Mouse (Mus musculus) heart, embryonic 11.5 days (tissue): ENCODE results near the gene Elmsan1. TPM values are rescaled to one million over a fixed set of nuclear protein-coding genes. Genes with fewer than 3 reads are reported as not detected.

ENCODE experiments used
- ATAC-seq: fragments of 200-750 bp; cut with Nextera tagmentation; replicated peaks from 2 replicates; pipeline ENCODE4 v1.8.0; 2017; ENCODE audit warnings: moderate library complexity; ENCODE audit not compliant: insufficient number of reproducible peaks, low FRiP score, low TSS enrichment
- H3K27ac ChIP-seq: fragments of 300-500 bp; sonication (generic); 2 replicates; pipeline ENCODE4 v1.5.1; 2014; ENCODE audit warnings: mild to moderate bottlenecking, low read depth, low read length
- H3K27me3 ChIP-seq: fragments of 300-500 bp; sonication (generic); 2 replicates; pipeline ENCODE4 v1.6.1; 2014; ENCODE audit warnings: mild to moderate bottlenecking, low read length, mixed read lengths; ENCODE audit not compliant: control insufficient read depth, insufficient read depth
- H3K36me3 ChIP-seq: fragments of 300-500 bp; sonication (generic); 2 replicates; pipeline ENCODE4 v1.6.1; 2014; ENCODE audit warnings: mild to moderate bottlenecking, low read length, moderate library complexity, mixed read lengths; ENCODE audit not compliant: control insufficient read depth, insufficient read depth
- H3K4me1 ChIP-seq: fragments of 300-500 bp; sonication (generic); 2 replicates; pipeline ENCODE4 v1.6.1; 2014; ENCODE audit warnings: low read length; ENCODE audit not compliant: control insufficient read depth, insufficient read depth
- H3K4me2 ChIP-seq: fragments of 300-500 bp; sonication (generic); 2 replicates; pipeline ENCODE4 v1.6.1; 2014; ENCODE audit warnings: mild to moderate bottlenecking, moderate library complexity
- H3K4me3 ChIP-seq: fragments of 300-500 bp; sonication (generic); 2 replicates; pipeline ENCODE4 v1.5.1; 2014; ENCODE audit warnings: low read depth, low read length
- H3K9ac ChIP-seq: fragments of 300-500 bp; sonication (generic); 2 replicates; pipeline ENCODE4 v1.6.1; 2014; ENCODE audit warnings: mild to moderate bottlenecking, low read depth, low read length, moderate library complexity
- H3K9me3 ChIP-seq: fragments of 300-500 bp; sonication (generic); replicated peaks from 2 replicates; pipeline ENCODE4 v1.6.1; 2016; ENCODE audit warnings: low read length; ENCODE audit not compliant: control insufficient read depth
- WGBS: fragments of 180-500 bp; shearing (Covaris S2); extraction: QIAGEN DNeasy Blood & Tissue Kit; methylation state at CpG from one replicate; pipeline ENCODE4 v1.1.7; 2014; ENCODE audit not compliant: insufficient replicate concordance; 5-methylcytosine and 5-hydroxymethylcytosine counted together
- polyA plus RNA-seq: library from polyadenylated mRNA; unstranded; fragments of >200 nt; fragmentation: Nextera tagmentation; extraction: Ambion mirVana; gene quantifications from 2 replicates; pipeline ENCODE4 v1.2.1, GENCODE M21; 2014

Gene Elmsan1
- polyA plus RNA-seq, 1 experiment from 2014 or later, result 7.1 TPM

GRCm38 (mm10) chr12:84176886-84177765 lies 41.6 kb downstream of the Elmsan1 start:
- no peak overlapping the region for H3K4me3 ChIP-seq
- no peak overlapping the region for H3K9ac ChIP-seq
- peaks cover 79% of the 10 kb centered on the region for H3K4me1 ChIP-seq
- no peak for ATAC-seq
- peak overlapping the region; percentile 92 for H3K27ac ChIP-seq
- H3K9me3 ChIP-seq, result no peaks in the 10 kb centered on the region
- peaks cover 9% of the 10 kb centered on the region; the same call in 1 of the 2 replicates for H3K36me3 ChIP-seq
- no peaks in the 10 kb centered on the region for H3K27me3 ChIP-seq
- peak overlapping the region; percentile 72 for H3K4me2 ChIP-seq
- WGBS, result 37% methylated on average over 6 of the region's 6 CpGs

GRCm38 (mm10) chr12:84176126-84176769 lies 42.4 kb downstream of the Elmsan1 start:
- H3K9me3 ChIP-seq, result no peaks in the 10 kb centered on the region
- peaks cover 70% of the 10 kb centered on the region for H3K4me1 ChIP-seq
- no peak for ATAC-seq
- peak overlapping the region; percentile 35 for H3K4me3 ChIP-seq
- peak overlapping the region; percentile 92 for H3K27ac ChIP-seq
- H3K36me3 ChIP-seq, result peaks cover 9% of the 10 kb centered on the region; the same call in 1 of the 2 replicates
- H3K4me2 ChIP-seq, result peak overlapping the region; percentile 72
- H3K9ac ChIP-seq, result peak overlapping the region; percentile 76
- WGBS, result 9% methylated on average over 13 of the region's 13 CpGs
- H3K27me3 ChIP-seq, result no peaks in the 10 kb centered on the region

- Histone ChIP-seq H3K4me2 (peak overlapping the region; percentile 72), H3K27me3 (no peaks in the 10 kb centered on the region), H3K36me3 (peaks cover 9% of the 10 kb centered on the region; the same call in 1 of the 2 replicates), H3K4me1 (peaks cover 65% of the 10 kb centered on the region), H3K9ac (peak overlapping the region; percentile 76), H3K27ac (peak overlapping the region; percentile 92), H3K4me3 (peak overlapping the region; percentile 35), H3K9me3 (no peaks in the 10 kb centered on the region)
- WGBS, result under 1% methylated on average over 20 of the region's 20 CpGs
- peak; percentile 83 for ATAC-seq
These were observed 43.0 kb downstream of the Elmsan1 start for GRCm38 (mm10) chr12:84175659-84176061.

GRCm38 (mm10) chr12:84174871-84175270 lies 43.8 kb downstream of the Elmsan1 start:
- 71% methylated on average over 6 of the region's 6 CpGs for WGBS
- Histone ChIP-seq H3K4me3 (no peak overlapping the region; the same call in 1 of the 2 replicates), H3K27ac (peak overlapping the region; percentile 92), H3K4me1 (peaks cover 57% of the 10 kb centered on the region), H3K27me3 (no peaks in the 10 kb centered on the region), H3K36me3 (peaks cover 9% of the 10 kb centered on the region; the same call in 1 of the 2 replicates), H3K4me2 (peak overlapping the region; percentile 72), H3K9ac (peak overlapping the region; percentile 76; the same call in 1 of the 2 replicates), H3K9me3 (no peaks in the 10 kb centered on the region)
- ATAC-seq, result no peak

GRCm38 (mm10) chr12:84174190-84174811 lies 44.4 kb downstream of the Elmsan1 start:
- H3K27me3 ChIP-seq, result no peaks in the 10 kb centered on the region
- peak overlapping the region; percentile 92 for H3K27ac ChIP-seq
- WGBS, result 67% methylated on average over 9 of the region's 9 CpGs
- H3K4me1 ChIP-seq, result peaks cover 56% of the 10 kb centered on the region
- H3K4me3 ChIP-seq, result no peak overlapping the region
- ATAC-seq, result no peak
- H3K9ac ChIP-seq, result peak overlapping the region; percentile 17; the same call in 1 of the 2 replicates
- no peaks in the 10 kb centered on the region for H3K9me3 ChIP-seq
- peaks cover 9% of the 10 kb centered on the region; the same call in 1 of the 2 replicates for H3K36me3 ChIP-seq
- no peak overlapping the region for H3K4me2 ChIP-seq

GRCm38 (mm10) chr12:84173309-84173915 lies 45.3 kb downstream of the Elmsan1 start:
- Histone ChIP-seq H3K9me3 (no peaks in the 10 kb centered on the region), H3K27ac (no peak overlapping the region), H3K36me3 (peaks cover 9% of the 10 kb centered on the region; the same call in 1 of the 2 replicates), H3K4me3 (no peak overlapping the region), H3K4me1 (peaks cover 47% of the 10 kb centered on the region), H3K4me2 (no peak overlapping the region), H3K27me3 (no peaks in the 10 kb centered on the region), H3K9ac (no peak overlapping the region)
- 90% methylated on average over 13 of the region's 13 CpGs for WGBS
- ATAC-seq, result no peak

- no peak overlapping the region for H3K4me2 ChIP-seq
- peaks cover 9% of the 10 kb centered on the region; the same call in 1 of the 2 replicates for H3K36me3 ChIP-seq
- ATAC-seq, result no peak
- no peak overlapping the region for H3K9ac ChIP-seq
- peaks cover 41% of the 10 kb centered on the region for H3K4me1 ChIP-seq
- no peaks in the 10 kb centered on the region for H3K9me3 ChIP-seq
- no peak overlapping the region for H3K4me3 ChIP-seq
- no peaks in the 10 kb centered on the region for H3K27me3 ChIP-seq
- 90% methylated on average over 17 of the region's 17 CpGs for WGBS
- H3K27ac ChIP-seq, result no peak overlapping the region
These were observed 45.8 kb downstream of the Elmsan1 start for GRCm38 (mm10) chr12:84172862-84173261.

- Histone ChIP-seq H3K4me1 (peaks cover 35% of the 10 kb centered on the region), H3K9me3 (no peaks in the 10 kb centered on the region), H3K4me3 (no peak overlapping the region), H3K4me2 (no peak overlapping the region), H3K27ac (no peak overlapping the region), H3K27me3 (no peaks in the 10 kb centered on the region), H3K36me3 (peaks cover 9% of the 10 kb centered on the region; the same call in 1 of the 2 replicates), H3K9ac (no peak overlapping the region)
- WGBS, result 84% methylated on average over 3 of the region's 3 CpGs
- no peak for ATAC-seq
These were observed 46.5 kb downstream of the Elmsan1 start for GRCm38 (mm10) chr12:84172216-84172615.
